Mouse (Mus musculus) ZHBTc4 (cell line): Measurements from ENCODE around the gene Crygn.

Source experiments
- DNase-seq: peaks from one replicate; pipeline ENCODE4 v3.0.0-alpha.2; 2011; ENCODE audit warnings: low read depth, low spot score

Gene Crygn

DNA sequence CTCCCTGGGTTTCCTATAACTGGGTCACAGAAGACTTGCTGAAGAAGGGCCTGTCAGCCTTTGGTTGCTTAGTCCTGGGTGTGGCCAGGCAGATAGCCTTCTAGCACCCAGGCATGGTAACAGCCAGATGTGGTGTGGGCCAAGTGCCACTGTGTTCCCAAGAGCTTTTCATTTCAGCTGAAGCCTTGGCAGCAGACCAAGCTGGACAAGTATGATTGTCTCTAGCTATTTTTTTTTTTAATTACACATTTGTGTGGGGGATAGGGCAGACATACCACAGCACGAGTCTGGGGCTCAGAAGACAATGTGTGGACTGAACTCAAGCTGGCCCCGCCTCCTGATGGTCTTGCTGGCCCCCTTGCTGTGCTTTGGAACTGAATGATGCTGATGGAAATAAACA lies 47.8 kb downstream of the Crygn start:
- DNase-seq, result no peak

DNA sequence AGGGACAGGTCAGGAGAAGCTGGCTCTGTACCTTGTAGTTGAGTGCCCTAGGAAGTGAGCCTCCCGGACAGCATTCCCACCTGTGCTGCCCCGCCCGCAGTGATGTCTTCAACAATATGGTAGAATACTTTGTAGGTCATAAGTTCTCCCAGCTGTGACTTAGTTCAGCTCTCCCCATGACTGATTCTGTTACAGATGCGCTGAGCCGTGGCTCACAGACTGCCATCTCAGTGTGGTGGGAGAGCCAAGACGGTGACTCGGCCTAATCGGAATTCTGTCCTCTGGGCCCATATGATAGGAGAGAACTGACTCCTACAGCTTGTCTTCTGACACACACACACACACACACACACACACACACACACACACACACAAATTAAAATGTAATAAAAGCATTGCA lies 53.2 kb downstream of the Crygn start:
- DNase-seq, result no peak

DNA sequence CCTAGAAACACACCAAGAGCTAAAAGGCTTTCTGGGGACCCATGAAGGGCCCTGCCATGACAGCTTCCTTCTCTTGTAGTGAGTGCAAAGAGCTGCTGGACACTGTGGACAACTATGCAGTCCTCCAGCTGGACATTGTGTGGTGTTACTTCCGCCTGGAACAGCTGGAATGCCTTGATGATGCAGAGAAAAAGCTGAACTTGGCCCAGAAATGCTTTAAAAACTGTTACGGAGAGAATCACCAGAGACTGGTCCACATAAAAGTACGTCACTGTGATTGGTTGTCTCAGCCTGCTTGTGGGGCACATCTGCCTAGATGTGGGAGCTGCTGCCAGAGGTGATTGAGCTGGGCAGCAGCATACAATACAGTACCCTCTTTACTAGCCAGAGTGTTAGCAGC lies 56.5 kb downstream of the Crygn start:
- DNase-seq, result no peak
